Mouse (Mus musculus) MEL (cell line): ENCODE measurements around the gene Shmt2.

Experiments used
- CTCF ChIP-seq, 3 experiments: IDR thresholded peaks in 2 of 3; conservative IDR thresholded peaks in 1 of 3; 2 replicates each; pipeline ENCODE4 v1.5.1; 2011 to 2012; ENCODE audit warnings: low read length in 3 of 3, low read depth in 2 of 3, mild to moderate bottlenecking in 2 of 3, improper control_type of control experiment in 1 of 3, inconsistent platforms in 1 of 3, mixed read lengths in 1 of 3, moderate library complexity in 1 of 3; ENCODE audit not compliant: control insufficient read depth in 1 of 3, insufficient read depth in 1 of 3, poor library complexity in 1 of 3, severe bottlenecking in 1 of 3
- E2F4 ChIP-seq: IDR thresholded peaks from 2 replicates; pipeline ENCODE4 v1.6.1; 2011; ENCODE audit warnings: low read depth, low read length, improper control_type of control experiment, borderline replicate concordance
- MAX ChIP-seq: IDR thresholded peaks from 2 replicates; pipeline ENCODE4 v1.6.1; 2011; ENCODE audit warnings: low read length, improper control_type of control experiment
- MEF2A ChIP-seq: IDR thresholded peaks from 2 replicates; pipeline ENCODE4 v1.6.1; 2014; ENCODE audit warnings: low read depth, mild to moderate bottlenecking, inconsistent platforms, low read length, improper control_type of control experiment; ENCODE audit not compliant: poor library complexity, insufficient replicate concordance, severe bottlenecking; ENCODE audit errors: extremely low read depth
- MYC ChIP-seq: IDR thresholded peaks from 2 replicates; pipeline ENCODE4 v1.6.1; 2011; ENCODE audit warnings: low read depth, mild to moderate bottlenecking, low read length, improper control_type of control experiment, moderate library complexity
- POLR2A ChIP-seq, 2 experiments: IDR thresholded peaks; 2 replicates each; pipeline ENCODE4 v1.6.1; 2011 to 2012; ENCODE audit warnings: low read length in 2 of 2, mild to moderate bottlenecking in 2 of 2, control low read depth in 1 of 2, improper control_type of control experiment in 1 of 2, low read depth in 1 of 2, moderate library complexity in 1 of 2; ENCODE audit not compliant: control insufficient read depth in 1 of 2, insufficient read depth in 1 of 2, poor library complexity in 1 of 2
- RAD21 ChIP-seq: IDR thresholded peaks from 2 replicates; pipeline ENCODE4 v1.6.1; 2011; ENCODE audit warnings: mild to moderate bottlenecking, low read depth, low read length, improper control_type of control experiment
- SIN3A ChIP-seq: IDR thresholded peaks from 2 replicates; pipeline ENCODE4 v1.6.1; 2012; ENCODE audit warnings: low read length, improper control_type of control experiment, inconsistent platforms

DNA sequence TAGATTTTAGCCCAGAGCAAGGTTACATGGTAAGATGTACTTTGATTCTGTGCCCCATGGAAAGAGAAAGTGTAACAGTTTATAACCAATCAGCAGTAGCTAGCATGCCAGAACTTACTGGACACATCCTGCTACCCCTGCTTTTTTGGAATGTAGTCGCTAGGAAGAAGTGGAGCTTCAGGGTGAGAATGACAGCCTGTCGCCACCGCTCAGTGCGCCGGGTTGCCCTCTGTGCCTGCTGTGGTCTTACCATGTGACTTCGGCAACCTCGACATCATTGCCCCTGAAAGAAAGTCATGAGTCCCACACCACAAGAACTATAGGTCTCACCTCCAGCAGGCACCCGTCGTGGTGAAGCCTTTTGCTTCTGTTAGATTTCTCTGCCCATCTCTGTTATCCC is 49.5 kb downstream of the Shmt2 start:
- TF ChIP-seq CTCF (IDR thresholded peaks at IDR 0.05 in 2 of 3, conservative IDR thresholded peaks at IDR 0.05 in 1 of 3; ENCODE audit: control insufficient read depth in 1 of 3, insufficient read depth in 1 of 3, low read depth in 2 of 3, low read length in 3 of 3, poor library complexity in 1 of 3, severe bottlenecking in 1 of 3), result no peak
- no peak for TF ChIP-seq E2F4
- no peak for TF ChIP-seq MEF2A
- TF ChIP-seq MAX, result no peak
- no peak for TF ChIP-seq POLR2A (IDR thresholded peaks at IDR 0.05; ENCODE audit: control insufficient read depth in 1 of 2, insufficient read depth in 1 of 2, low read depth in 1 of 2, low read length in 2 of 2, poor library complexity in 1 of 2)
- TF ChIP-seq MYC, result no peak
- TF ChIP-seq RAD21, result no peak
- no peak for TF ChIP-seq SIN3A
